Mouse (Mus musculus) neural tube, embryonic 11.5 days (tissue): ENCODE results near the gene Kif1b. TPM values are rescaled to one million over a fixed set of nuclear protein-coding genes. Genes with fewer than 3 reads are reported as not detected.

ENCODE experiments used
- ATAC-seq: fragments of 200-750 bp; cut with Nextera tagmentation; 2 replicates; pipeline ENCODE4 v1.8.0; 2017; ENCODE audit warnings: moderate number of reproducible peaks, mild to moderate bottlenecking, moderate TSS enrichment, moderate library complexity; ENCODE audit not compliant: insufficient read depth, low FRiP score, low TSS enrichment
- DNase-seq: peaks from one replicate; pipeline ENCODE4 v3.0.0-alpha.2; 2015; ENCODE audit warnings: low spot score
- H3K27ac ChIP-seq: fragments of 300-500 bp; sonication (generic); 2 replicates; pipeline ENCODE4 v1.5.1; 2014; ENCODE audit warnings: low read depth, mild to moderate bottlenecking, low read length
- H3K27me3 ChIP-seq: fragments of 300-500 bp; sonication (generic); 2 replicates; pipeline ENCODE4 v1.6.1; 2014; ENCODE audit warnings: mild to moderate bottlenecking, low read length, mixed read lengths; ENCODE audit not compliant: control insufficient read depth, insufficient read depth
- H3K36me3 ChIP-seq: fragments of 300-500 bp; sonication (generic); 2 replicates; pipeline ENCODE4 v1.6.1; 2014; ENCODE audit warnings: mild to moderate bottlenecking, low read length, moderate library complexity, mixed read lengths; ENCODE audit not compliant: control insufficient read depth, insufficient read depth
- H3K4me1 ChIP-seq: fragments of 300-500 bp; sonication (generic); 2 replicates; pipeline ENCODE4 v1.6.1; 2014; ENCODE audit warnings: low read length, mixed read lengths; ENCODE audit not compliant: control insufficient read depth, insufficient read depth
- H3K4me2 ChIP-seq: fragments of 300-500 bp; sonication (generic); 2 replicates; pipeline ENCODE4 v1.6.1; 2014; ENCODE audit warnings: low read depth, mild to moderate bottlenecking, moderate library complexity
- H3K4me3 ChIP-seq: fragments of 300-500 bp; sonication (generic); 2 replicates; pipeline ENCODE4 v1.5.1; 2014; ENCODE audit warnings: low read depth, low read length
- H3K9ac ChIP-seq: fragments of 300-500 bp; sonication (generic); 2 replicates; pipeline ENCODE4 v1.6.1; 2014; ENCODE audit warnings: mild to moderate bottlenecking, low read length
- H3K9me3 ChIP-seq: fragments of 300-500 bp; sonication (generic); 2 replicates; pipeline ENCODE4 v1.6.1; 2016; ENCODE audit warnings: low read length; ENCODE audit not compliant: control insufficient read depth
- WGBS: fragments of 180-500 bp; shearing (Covaris S2); extraction: QIAGEN DNeasy Blood & Tissue Kit; methylation state at CpG from one replicate; pipeline ENCODE4 v1.1.7; 2014; 5-methylcytosine and 5-hydroxymethylcytosine counted together
- polyA plus RNA-seq: library from polyadenylated mRNA; unstranded; fragments of >200 nt; fragmentation: Nextera tagmentation; extraction: Ambion mirVana; gene quantifications from 2 replicates; pipeline ENCODE4 v1.2.1, GENCODE M21; 2014

Gene Kif1b
- polyA plus RNA-seq, 1 experiment from 2014 or later: 104 TPM

DNA sequence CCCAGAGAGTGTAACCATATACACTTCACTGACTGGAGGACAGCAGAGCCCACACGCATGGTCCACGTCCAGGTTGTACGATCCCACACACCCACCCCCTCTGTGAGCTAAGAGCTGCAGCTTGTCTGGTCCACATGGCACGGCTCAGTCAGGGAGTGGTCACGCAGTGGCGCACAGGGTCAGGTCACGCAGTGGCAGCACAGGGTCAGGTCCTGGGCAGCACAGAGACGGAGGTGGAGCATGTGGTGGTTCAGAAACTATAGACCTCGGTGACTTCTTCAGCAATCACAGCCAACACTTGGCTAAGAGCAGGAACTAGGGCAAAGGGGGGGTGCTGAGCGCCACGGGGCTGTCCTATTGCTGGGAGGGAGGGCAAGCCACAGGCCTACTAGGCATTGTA is 157.2 kb downstream of the Kif1b start:
- DNase-seq: no peak
- Histone ChIP-seq H3K4me2 (no peak overlapping the region), H3K36me3 (peaks cover 25% of the 10 kb centered on the region), H3K4me3 (no peak overlapping the region), H3K9me3 (no peaks in the 10 kb centered on the region), H3K9ac (no peak overlapping the region), H3K4me1 (no peaks in the 10 kb centered on the region), H3K27ac (0 out of 2 replicates have a peak overlapping the region, but pooled peaks have one; percentile 44), H3K27me3 (no peaks in the 10 kb centered on the region)
- WGBS: 54% methylated on average over 11 of the region's 11 CpGs
- ATAC-seq: no peak

DNA sequence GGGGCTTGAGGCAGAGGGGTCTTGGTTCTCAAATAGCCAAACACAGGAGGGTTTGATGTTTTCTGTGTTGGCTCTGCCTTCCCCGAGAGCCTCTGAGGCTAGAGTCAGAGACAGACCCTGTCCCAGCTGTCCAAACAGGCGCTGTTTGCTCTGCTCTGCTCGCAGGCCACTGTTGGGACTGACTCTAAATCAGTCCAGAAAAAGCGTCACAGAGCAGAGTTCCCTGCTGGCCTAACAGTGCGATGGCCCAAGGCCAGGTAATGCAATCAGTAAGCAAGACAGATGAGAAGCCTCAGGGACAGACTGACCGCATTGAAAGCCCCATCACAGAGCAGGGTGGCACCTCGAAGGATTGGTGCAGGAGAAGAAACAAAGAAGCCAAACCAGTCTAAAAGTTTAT is 157.9 kb downstream of the Kif1b start:
- no peak overlapping the region for H3K9ac ChIP-seq
- H3K27ac ChIP-seq: 0 out of 2 replicates have a peak overlapping the region, but pooled peaks have one; percentile 44
- H3K4me2 ChIP-seq: no peak overlapping the region
- ATAC-seq (no peak), DNase-seq (peak; percentile 20)
- no peaks in the 10 kb centered on the region for H3K4me1 ChIP-seq
- no peak overlapping the region for H3K4me3 ChIP-seq
- WGBS: 67% methylated on average over 7 of the region's 7 CpGs
- no peaks in the 10 kb centered on the region for H3K27me3 ChIP-seq
- H3K36me3 ChIP-seq: peaks cover 20% of the 10 kb centered on the region
- H3K9me3 ChIP-seq: no peaks in the 10 kb centered on the region

DNA sequence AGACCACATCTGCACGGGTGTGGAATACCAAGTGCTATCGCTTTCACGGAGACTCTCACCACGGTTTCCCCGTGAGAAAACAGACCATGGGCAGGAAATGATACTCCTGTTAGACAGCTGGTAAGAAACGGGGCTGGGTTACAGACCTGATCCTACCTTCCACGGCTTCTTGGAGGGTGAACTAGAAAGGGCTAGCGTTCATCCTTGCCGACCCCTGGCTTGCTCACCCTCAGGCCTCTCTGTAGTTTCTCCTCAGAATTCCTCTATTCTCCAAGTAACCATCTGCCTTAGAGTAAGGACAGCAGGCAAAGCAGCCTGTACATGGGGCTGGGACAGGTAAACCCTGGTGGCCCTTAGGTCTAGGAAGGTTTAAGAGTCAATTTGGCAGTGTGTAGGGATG is 158.3 kb downstream of the Kif1b start:
- Histone ChIP-seq H3K4me1 (no peaks in the 10 kb centered on the region), H3K9me3 (no peaks in the 10 kb centered on the region), H3K36me3 (peaks cover 20% of the 10 kb centered on the region), H3K27ac (0 out of 2 replicates have a peak overlapping the region, but pooled peaks have one; percentile 44), H3K4me3 (no peak overlapping the region), H3K9ac (no peak overlapping the region), H3K4me2 (no peak overlapping the region), H3K27me3 (no peaks in the 10 kb centered on the region)
- 70% methylated on average over 9 of the region's 9 CpGs for WGBS
- DNase-seq: no peak
- ATAC-seq: no peak

DNA sequence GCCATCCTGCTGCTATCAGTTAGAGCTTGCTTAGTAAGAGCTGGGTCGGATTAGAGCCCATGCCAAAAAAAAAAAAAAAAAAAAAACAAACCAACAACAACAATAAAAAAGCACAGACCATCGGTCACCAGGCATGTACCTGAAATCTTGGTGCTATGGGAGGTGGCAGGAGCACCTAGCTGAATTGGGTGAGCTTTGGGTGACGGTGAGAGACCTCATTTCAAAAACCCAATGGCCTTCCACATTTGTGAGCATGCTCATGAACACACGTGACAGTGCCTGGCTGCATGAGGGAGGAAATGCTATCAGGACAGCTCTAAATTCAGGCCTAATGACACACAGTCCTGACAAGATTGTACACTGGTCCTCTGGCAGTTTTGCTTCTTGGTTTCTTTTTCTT is 159.4 kb downstream of the Kif1b start:
- WGBS: 79% methylated on average over 4 of the region's 4 CpGs
- H3K4me1 ChIP-seq: no peaks in the 10 kb centered on the region
- no peaks in the 10 kb centered on the region for H3K9me3 ChIP-seq
- no peaks in the 10 kb centered on the region for H3K27me3 ChIP-seq
- H3K4me3 ChIP-seq: no peak overlapping the region
- ATAC-seq: no peak
- H3K36me3 ChIP-seq: peaks cover 18% of the 10 kb centered on the region
- no peak overlapping the region for H3K27ac ChIP-seq
- H3K9ac ChIP-seq: no peak overlapping the region
- H3K4me2 ChIP-seq: no peak overlapping the region
- no peak for DNase-seq

- ATAC-seq (no peak), DNase-seq (no peak)
- peaks cover 14% of the 10 kb centered on the region for H3K36me3 ChIP-seq
- no peaks in the 10 kb centered on the region for H3K4me1 ChIP-seq
- H3K9ac ChIP-seq: no peak overlapping the region
- no peaks in the 10 kb centered on the region for H3K27me3 ChIP-seq
- no peak overlapping the region for H3K4me2 ChIP-seq
- no peaks in the 10 kb centered on the region for H3K9me3 ChIP-seq
- H3K27ac ChIP-seq: no peak overlapping the region
- no peak overlapping the region for H3K4me3 ChIP-seq
- WGBS: 87% methylated on average over 7 of the region's 7 CpGs
These were observed 160.0 kb downstream of the Kif1b start for GRCm38 (mm10) chr4:149147528-149147927.

DNA sequence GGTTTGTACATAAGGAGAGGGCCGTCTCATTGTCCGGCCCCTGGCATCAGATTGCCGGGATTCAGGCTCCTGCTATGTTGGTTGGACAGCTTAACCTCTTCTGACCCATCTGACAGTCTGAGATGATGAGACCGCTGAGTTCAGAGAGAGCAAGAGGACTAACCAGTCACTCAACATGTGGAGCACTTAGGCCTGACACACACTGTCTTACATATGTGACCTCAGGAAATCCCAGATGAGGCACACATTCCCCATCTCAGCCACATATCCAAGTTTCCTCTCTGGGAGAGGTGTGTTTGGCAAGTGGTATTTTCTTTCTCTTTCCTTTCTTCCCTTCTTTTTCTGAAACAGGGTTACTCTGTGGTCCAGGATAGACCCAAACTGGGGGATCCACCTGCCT is 162.3 kb downstream of the Kif1b start:
- Histone ChIP-seq H3K4me1 (no peaks in the 10 kb centered on the region), H3K36me3 (no peaks in the 10 kb centered on the region; the same call in 1 of the 2 replicates), H3K27me3 (no peaks in the 10 kb centered on the region), H3K9me3 (no peaks in the 10 kb centered on the region), H3K4me3 (no peak overlapping the region), H3K9ac (no peak overlapping the region), H3K4me2 (no peak overlapping the region), H3K27ac (no peak overlapping the region)
- WGBS: 75% methylated on average over 4 of the region's 4 CpGs
- ATAC-seq (no peak), DNase-seq (no peak)

DNA sequence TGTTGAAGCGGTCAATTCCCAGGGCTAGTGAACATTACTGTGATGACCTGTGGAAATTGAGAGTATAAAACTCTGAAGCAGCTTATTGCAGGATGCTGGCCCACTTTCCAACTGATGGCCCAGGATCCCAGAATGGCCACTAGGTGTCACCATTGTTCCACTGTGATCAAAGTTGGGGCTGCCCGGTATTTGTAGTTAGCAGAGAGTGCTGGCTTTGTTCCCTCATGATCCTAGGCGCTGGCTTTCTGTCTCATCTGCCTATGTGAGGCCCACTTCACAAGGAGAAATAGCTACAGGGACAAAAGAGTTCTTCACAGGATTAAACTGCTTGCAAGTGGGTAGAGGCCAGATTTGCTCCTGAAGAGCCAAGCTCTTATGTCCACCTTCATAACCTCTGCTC is 163.0 kb downstream of the Kif1b start:
- Histone ChIP-seq H3K27me3 (no peaks in the 10 kb centered on the region), H3K27ac (no peak overlapping the region), H3K4me3 (no peak overlapping the region), H3K4me1 (no peaks in the 10 kb centered on the region), H3K36me3 (no peaks in the 10 kb centered on the region; the same call in 1 of the 2 replicates), H3K9ac (no peak overlapping the region), H3K4me2 (no peak overlapping the region), H3K9me3 (no peaks in the 10 kb centered on the region)
- peak; percentile 77; the same call in 1 of the 2 replicates for ATAC-seq
- peak; percentile 86 for DNase-seq
- 5% methylated on average over 3 of the region's 3 CpGs for WGBS

DNA sequence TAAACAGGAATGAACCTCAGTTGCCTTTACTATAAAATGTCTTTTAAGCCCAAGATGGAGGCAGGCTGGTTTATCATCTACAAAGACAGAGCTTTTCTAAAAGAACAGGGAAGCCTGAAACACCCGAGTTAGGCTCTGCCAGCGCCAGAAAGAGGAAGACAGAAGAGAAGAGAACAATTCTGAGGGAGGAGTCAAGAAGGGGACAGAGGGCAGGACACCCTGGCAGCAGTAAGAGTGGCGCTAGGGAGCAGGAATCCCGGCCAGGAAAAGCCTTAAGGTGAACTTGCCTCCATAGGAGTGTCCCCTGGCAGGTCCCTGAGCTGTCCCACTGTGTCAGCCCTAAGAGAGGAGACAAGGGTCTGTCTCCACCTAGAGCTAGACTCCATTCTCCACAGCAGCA is 163.9 kb downstream of the Kif1b start:
- Histone ChIP-seq H3K27me3 (no peaks in the 10 kb centered on the region), H3K9me3 (no peaks in the 10 kb centered on the region), H3K9ac (no peak overlapping the region), H3K4me3 (no peak overlapping the region), H3K36me3 (no peaks in the 10 kb centered on the region), H3K27ac (no peak overlapping the region), H3K4me1 (no peaks in the 10 kb centered on the region), H3K4me2 (no peak overlapping the region)
- no peak for ATAC-seq
- DNase-seq: no peak
- WGBS: 41% methylated on average over 4 of the region's 4 CpGs

DNA sequence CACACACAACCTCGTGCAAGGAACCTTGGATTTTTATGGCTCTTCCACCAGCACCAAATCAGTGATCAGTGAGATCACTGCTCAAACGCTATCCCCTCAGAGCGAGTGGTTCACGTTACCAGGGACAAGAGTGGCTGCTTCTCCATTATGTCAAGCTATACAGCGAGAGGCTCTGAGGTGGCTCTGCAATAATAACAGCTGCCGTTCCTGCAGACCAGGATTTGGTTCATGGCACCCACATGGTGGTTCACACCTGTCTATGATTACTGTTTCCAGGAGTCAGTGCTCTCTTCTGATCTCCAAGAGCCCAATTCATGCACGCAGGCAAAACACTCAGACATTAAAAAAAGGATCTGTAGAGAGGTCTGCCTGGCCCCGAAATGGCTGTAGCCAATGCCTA is 169.0 kb downstream of the Kif1b start:
- H3K4me2 ChIP-seq: no peak overlapping the region
- no peaks in the 10 kb centered on the region for H3K27me3 ChIP-seq
- no peak for DNase-seq
- no peaks in the 10 kb centered on the region for H3K9me3 ChIP-seq
- 0 out of 2 replicates have a peak, but pooled peaks cover 2% of the 10 kb centered on the region for H3K4me1 ChIP-seq
- 78% methylated on average over 8 of the region's 8 CpGs for WGBS
- H3K36me3 ChIP-seq: no peaks in the 10 kb centered on the region
- ATAC-seq: no peak
- no peak overlapping the region for H3K9ac ChIP-seq
- H3K4me3 ChIP-seq: no peak overlapping the region
- H3K27ac ChIP-seq: no peak overlapping the region
